Mouse (Mus musculus) C2C12 (cell line): ENCODE data around the gene Atp1a1.

ENCODE experiments used
- CEBPB ChIP-seq: IDR thresholded peaks from one replicate; pipeline ENCODE4 v1.6.1; 2011; ENCODE audit warnings: low read depth, mild to moderate bottlenecking, control low read depth, moderate library complexity
- CTCF ChIP-seq: IDR thresholded peaks from one replicate; pipeline ENCODE4 v1.5.1; 2011; ENCODE audit not compliant: control insufficient read depth, insufficient read depth, insufficient read length
- FOSL1 ChIP-seq: IDR thresholded peaks from one replicate; pipeline ENCODE4 v1.8.0; 2011; ENCODE audit warnings: mild to moderate bottlenecking, low read length; ENCODE audit not compliant: poor library complexity, insufficient read depth, severe bottlenecking
- MAX ChIP-seq: IDR thresholded peaks from one replicate; pipeline ENCODE4 v1.6.1; 2011; ENCODE audit warnings: mild to moderate bottlenecking, control low read depth
- MYOG ChIP-seq: IDR thresholded peaks from one replicate; pipeline ENCODE4 v1.6.1; 2011; ENCODE audit not compliant: control insufficient read depth, insufficient read length; ENCODE audit errors: extremely low read depth
- USF1 ChIP-seq: IDR thresholded peaks from one replicate; pipeline ENCODE4 v1.6.1; 2011; ENCODE audit warnings: low read depth, mild to moderate bottlenecking, control low read depth, moderate library complexity

DNA sequence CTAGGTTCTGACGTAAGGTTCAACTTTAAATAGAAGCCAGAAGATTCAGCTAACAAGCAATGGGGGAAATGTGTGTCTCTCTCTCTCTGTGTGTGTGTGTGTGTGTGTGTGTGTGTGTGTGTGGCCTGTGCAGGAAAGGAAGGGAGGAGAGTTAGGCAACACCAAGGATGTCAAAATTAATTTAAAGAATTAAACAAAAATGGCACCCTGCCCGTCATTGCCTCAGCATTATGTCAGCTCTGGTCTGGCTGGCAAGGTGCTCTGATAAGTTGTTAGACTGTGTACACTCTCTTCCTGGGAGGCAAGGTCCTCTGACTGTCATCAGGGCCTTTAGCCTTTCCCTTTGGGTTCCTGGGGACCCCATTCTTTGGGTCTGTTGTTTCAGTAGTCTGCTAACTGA is 47.8 kb downstream of the Atp1a1 start:
- no peak for TF ChIP-seq CTCF
- TF ChIP-seq MYOG = no peak
- no peak for TF ChIP-seq CEBPB
- no peak for TF ChIP-seq USF1
- TF ChIP-seq FOSL1 = no peak
- TF ChIP-seq MAX = no peak
